Mouse (Mus musculus) retina, postnatal 7 days (tissue): ENCODE data around the gene Meltf.

Experiments
- DNase-seq: peaks from one replicate; pipeline ENCODE4 v3.0.0-alpha.2; 2012; ENCODE audit warnings: low read depth, low spot score

Gene Meltf

GRCm38 (mm10) chr16:31893396-31894141 is 15.0 kb downstream of the Meltf start:
- no peak for DNase-seq

GRCm38 (mm10) chr16:31896971-31897774 is 18.6 kb downstream of the Meltf start:
- DNase-seq = no peak

GRCm38 (mm10) chr16:31898546-31899326 is 20.1 kb downstream of the Meltf start:
- DNase-seq = no peak

- DNase-seq = no peak
Measured at GRCm38 (mm10) chr16:31901886-31902285, 23.3 kb downstream of the Meltf start.

GRCm38 (mm10) chr16:31903239-31903638 is 24.6 kb downstream of the Meltf start:
- no peak for DNase-seq

GRCm38 (mm10) chr16:31905331-31905730 is 26.7 kb downstream of the Meltf start:
- DNase-seq = no peak

- DNase-seq = no peak
Measured at GRCm38 (mm10) chr16:31905891-31906825, 27.5 kb downstream of the Meltf start.

- no peak for DNase-seq
Measured at GRCm38 (mm10) chr16:31906896-31907295, 28.3 kb downstream of the Meltf start.

GRCm38 (mm10) chr16:31908959-31909358 is 30.3 kb downstream of the Meltf start:
- no peak for DNase-seq

- DNase-seq = no peak
Measured at GRCm38 (mm10) chr16:31910281-31910847, 31.8 kb downstream of the Meltf start.

GRCm38 (mm10) chr16:31917776-31918175 is 39.2 kb downstream of the Meltf start:
- no peak for DNase-seq

- peak; percentile 85 for DNase-seq
Measured at GRCm38 (mm10) chr16:31918248-31918724, 39.7 kb downstream of the Meltf start.

GRCm38 (mm10) chr16:31924368-31924767 is 45.8 kb downstream of the Meltf start:
- DNase-seq = no peak

- DNase-seq = no peak
Measured at GRCm38 (mm10) chr16:31926091-31926490, 47.5 kb downstream of the Meltf start.

- no peak for DNase-seq
Measured at GRCm38 (mm10) chr16:31926547-31927182, 48.1 kb downstream of the Meltf start.

GRCm38 (mm10) chr16:31927412-31927811 is 48.8 kb downstream of the Meltf start:
- DNase-seq = no peak

GRCm38 (mm10) chr16:31931330-31931729 is 52.7 kb downstream of the Meltf start:
- no peak for DNase-seq

- no peak for DNase-seq
Measured at GRCm38 (mm10) chr16:31932255-31932654, 53.6 kb downstream of the Meltf start.

GRCm38 (mm10) chr16:31932840-31933697 is 54.5 kb downstream of the Meltf start:
- peak; percentile 90 for DNase-seq
